Mouse (Mus musculus): ENCODE results near the gene Set. TPM values are rescaled to one million over a fixed set of nuclear protein-coding genes. Genes with fewer than 3 reads are reported as not detected.

Set gene
- polyA plus RNA-seq, 1 experiment, result 159 TPM

DNA sequence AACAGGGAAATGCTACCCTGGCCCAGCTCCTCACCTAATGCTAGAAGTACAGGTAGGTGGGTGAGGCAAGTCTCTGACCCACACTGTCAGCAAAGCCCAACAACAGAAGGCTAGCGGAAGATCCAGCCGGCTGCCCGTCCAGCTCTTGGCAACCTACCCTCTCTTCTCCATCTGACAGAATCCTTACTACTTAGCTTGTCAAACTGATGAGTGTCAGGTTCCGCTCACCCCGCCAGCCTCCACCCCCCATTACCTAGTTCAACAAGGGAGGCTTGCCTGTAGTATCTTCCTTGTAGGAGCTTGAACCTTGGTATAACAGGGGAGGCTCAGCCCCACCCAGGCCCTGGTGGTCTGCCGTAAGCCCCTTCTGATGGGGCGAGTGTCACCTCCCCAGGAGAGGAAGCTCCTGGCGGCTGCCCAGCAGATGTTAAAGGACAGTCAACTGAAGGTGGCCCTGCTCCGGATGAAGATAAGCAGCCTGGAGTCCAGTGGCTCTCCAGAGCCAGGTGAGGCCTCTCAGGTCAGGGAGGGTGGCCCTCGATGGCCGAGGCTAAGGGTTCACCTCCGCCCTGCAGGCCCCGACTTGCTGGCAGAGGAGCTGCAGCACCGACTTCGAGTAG is 23.1 kb downstream of the Set start:
- WGBS, result 59% methylated on average over 15 of the region's 15 CpGs
- no peak for DNase-seq
- no peaks in the 10 kb centered on the region for H3K27me3 ChIP-seq (ENCODE audit: control insufficient read depth, insufficient read depth, low read length)
- TF ChIP-seq CTCF (IDR thresholded peaks at IDR 0.05; ENCODE audit: borderline replicate concordance, insufficient read depth, low read depth, low read length) (no peak), POLR2A (IDR thresholded peaks at IDR 0.05; ENCODE audit: borderline replicate concordance, insufficient read depth, low read length) (no peak)
- H3K4me3 ChIP-seq (replicated peaks; ENCODE audit: insufficient read depth, low read depth, low read length), result no peak overlapping the region
- no peak overlapping the region for H3K27ac ChIP-seq (ENCODE audit: insufficient read depth, low read length)
- peaks cover 10% of the 10 kb centered on the region for H3K4me1 ChIP-seq (ENCODE audit: control insufficient read depth, insufficient read depth, low read length)

DNA sequence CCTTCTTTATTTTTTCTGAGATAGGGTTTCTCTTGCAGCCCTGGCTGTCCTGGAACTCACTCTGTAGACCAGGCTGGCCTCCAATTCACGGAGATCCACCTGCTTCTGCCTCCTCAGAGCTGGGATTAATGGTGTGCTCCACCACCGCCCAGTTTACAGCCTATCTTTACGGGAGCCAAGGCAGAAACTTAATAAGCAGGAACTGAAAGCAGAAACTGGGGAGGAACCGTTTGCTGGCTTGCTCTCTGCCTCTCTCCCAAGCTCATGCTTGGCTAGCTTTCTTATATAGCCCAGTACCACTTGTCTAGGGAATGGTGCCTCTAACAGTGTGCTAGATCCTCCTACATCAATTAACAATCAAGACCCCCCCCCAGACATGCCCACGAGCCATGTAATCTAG is 26.9 kb downstream of the Set start:
- TF ChIP-seq POLR2A (IDR thresholded peaks at IDR 0.05; ENCODE audit: borderline replicate concordance, insufficient read depth, low read length), result no peak
- no peak for TF ChIP-seq CTCF (IDR thresholded peaks at IDR 0.05; ENCODE audit: borderline replicate concordance, insufficient read depth, low read depth, low read length)
- WGBS, result 67% methylated on average over 5 of the region's 5 CpGs
- no peak for DNase-seq

DNA sequence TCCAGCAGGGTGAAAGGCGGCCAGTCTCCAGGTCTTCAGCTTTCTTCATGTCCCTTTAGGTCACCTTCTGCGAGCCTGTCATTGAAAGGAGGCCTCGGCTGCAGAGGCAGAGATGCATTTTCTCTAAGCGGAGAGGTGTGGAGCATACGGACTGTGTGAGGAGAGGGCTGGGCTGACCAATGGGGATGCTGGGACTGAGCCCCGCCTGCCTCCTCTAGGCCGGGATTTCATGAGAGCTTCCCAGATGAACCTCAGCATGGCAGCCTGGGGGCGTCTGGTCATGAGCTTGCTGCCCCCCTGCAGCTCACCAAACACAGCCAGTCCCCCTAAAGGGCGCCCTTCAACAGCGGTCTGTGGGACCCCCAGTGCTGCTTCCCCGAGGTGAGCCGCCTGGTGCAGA is 27.5 kb downstream of the Set start:
- H3K27ac ChIP-seq (ENCODE audit: insufficient read depth, low read length), result no peak overlapping the region
- TF ChIP-seq POLR2A (IDR thresholded peaks at IDR 0.05; ENCODE audit: borderline replicate concordance, insufficient read depth, low read length) (no peak), CTCF (IDR thresholded peaks at IDR 0.05; ENCODE audit: borderline replicate concordance, insufficient read depth, low read depth, low read length) (no peak)
- DNase-seq, result no peak
- H3K27me3 ChIP-seq (ENCODE audit: control insufficient read depth, insufficient read depth, low read length), result no peaks in the 10 kb centered on the region
- peaks cover 8% of the 10 kb centered on the region for H3K4me1 ChIP-seq (ENCODE audit: control insufficient read depth, insufficient read depth, low read length)
- 20% methylated on average over 12 of the region's 12 CpGs for WGBS
- no peak overlapping the region for H3K4me3 ChIP-seq (replicated peaks; ENCODE audit: insufficient read depth, low read depth, low read length)

More for the DNA sequence above, 26.9 kb downstream of the Set start:
- Histone ChIP-seq H3K27ac (ENCODE audit: insufficient read depth, low read length) (no peak overlapping the region), H3K4me1 (ENCODE audit: control insufficient read depth, insufficient read depth, low read length) (peaks cover 8% of the 10 kb centered on the region), H3K4me3 (replicated peaks; ENCODE audit: insufficient read depth, low read depth, low read length) (no peak overlapping the region), H3K27me3 (ENCODE audit: control insufficient read depth, insufficient read depth, low read length) (no peaks in the 10 kb centered on the region)

DNA sequence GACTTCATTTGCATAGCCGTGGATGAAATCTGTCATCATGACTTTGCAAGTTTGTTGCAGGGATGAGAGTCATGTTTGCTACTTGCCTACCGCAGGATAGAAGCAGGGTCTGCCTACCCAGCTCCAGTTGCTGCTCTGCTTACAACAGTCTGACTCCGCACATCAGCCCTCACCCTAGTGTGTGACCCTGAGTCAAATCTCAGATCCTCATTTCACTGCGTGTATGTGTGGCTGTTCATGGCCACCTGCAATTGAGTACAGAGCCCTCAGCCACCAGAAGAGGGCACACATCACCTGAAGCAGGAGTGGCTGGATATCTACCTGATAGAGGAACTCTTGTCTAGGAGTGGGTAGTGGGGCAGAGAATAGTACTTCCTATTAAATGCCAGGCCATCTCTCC is 30.1 kb downstream of the Set start:
- H3K4me1 ChIP-seq (ENCODE audit: control insufficient read depth, insufficient read depth, low read length), result peaks cover 7% of the 10 kb centered on the region

GRCm38 (mm10) chr2:30091521-30091920 is 34.3 kb downstream of the Set start:
- WGBS, result 96% methylated on average over 12 of the region's 12 CpGs

More for the DNA sequence above, 30.1 kb downstream of the Set start:
- WGBS, result 86% methylated on average over 4 of the region's 4 CpGs
- TF ChIP-seq CTCF (IDR thresholded peaks at IDR 0.05; ENCODE audit: borderline replicate concordance, insufficient read depth, low read depth, low read length) (no peak), POLR2A (IDR thresholded peaks at IDR 0.05; ENCODE audit: borderline replicate concordance, insufficient read depth, low read length) (no peak)
- Histone ChIP-seq H3K27ac (ENCODE audit: insufficient read depth, low read length) (no peak overlapping the region), H3K4me3 (replicated peaks; ENCODE audit: insufficient read depth, low read depth, low read length) (no peak overlapping the region), H3K27me3 (ENCODE audit: control insufficient read depth, insufficient read depth, low read length) (no peaks in the 10 kb centered on the region)
- no peak for DNase-seq

DNA sequence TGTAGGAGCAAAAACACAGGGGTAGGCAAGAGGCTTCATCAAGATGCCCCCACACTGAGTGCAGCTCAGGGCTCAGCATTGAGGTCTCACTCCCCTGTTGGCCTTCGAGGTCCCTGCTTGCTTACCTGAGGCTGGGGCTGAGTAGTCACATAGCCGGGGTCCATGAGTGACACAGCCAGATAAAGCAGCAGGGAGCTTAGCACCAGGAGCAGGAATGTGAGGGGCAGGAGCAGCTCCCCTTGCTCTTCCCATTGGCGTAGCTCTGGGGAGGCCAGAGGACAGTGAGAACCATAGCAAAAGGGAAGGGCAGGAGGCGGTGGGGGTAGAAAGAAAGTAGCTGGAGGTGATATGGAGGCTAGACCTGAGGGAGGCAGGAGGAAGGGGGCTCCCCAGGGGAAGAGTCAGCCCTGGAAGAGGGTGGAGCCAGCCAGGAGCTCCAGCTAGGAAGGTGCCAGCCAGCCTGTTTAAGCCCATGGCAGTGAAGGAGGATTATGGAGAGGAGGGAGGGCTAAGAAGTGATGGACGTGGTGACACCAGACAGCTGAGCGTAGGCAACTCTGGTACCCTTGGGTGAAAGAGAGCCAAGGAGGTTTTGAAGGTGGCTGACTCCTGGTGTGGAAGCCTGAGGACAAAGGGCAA is 35.2 kb downstream of the Set start:
- H3K4me3 ChIP-seq (replicated peaks; ENCODE audit: insufficient read depth, low read depth, low read length), result no peak overlapping the region
- DNase-seq, result no peak
- H3K4me1 ChIP-seq (ENCODE audit: control insufficient read depth, insufficient read depth, low read length), result no peaks in the 10 kb centered on the region; the same call in 1 of the 2 replicates
- whole genome bisulfite sequencing, result 72% methylated on average over 6 of the region's 6 CpGs
- H3K27me3 ChIP-seq (ENCODE audit: control insufficient read depth, insufficient read depth, low read length), result no peaks in the 10 kb centered on the region
- H3K27ac ChIP-seq (ENCODE audit: insufficient read depth, low read length), result no peak overlapping the region
- TF ChIP-seq CTCF (IDR thresholded peaks at IDR 0.05; ENCODE audit: borderline replicate concordance, insufficient read depth, low read depth, low read length) (no peak), POLR2A (IDR thresholded peaks at IDR 0.05; ENCODE audit: borderline replicate concordance, insufficient read depth, low read length) (no peak)

More at GRCm38 (mm10) chr2:30091521-30091920, 34.3 kb downstream of the Set start:
- TF ChIP-seq POLR2A (IDR thresholded peaks at IDR 0.05; ENCODE audit: borderline replicate concordance, insufficient read depth, low read length) (no peak), CTCF (IDR thresholded peaks at IDR 0.05; ENCODE audit: borderline replicate concordance, insufficient read depth, low read depth, low read length) (no peak)
- no peak overlapping the region for H3K4me3 ChIP-seq (replicated peaks; ENCODE audit: insufficient read depth, low read depth, low read length)
- no peak for DNase-seq
- no peak overlapping the region for H3K27ac ChIP-seq (ENCODE audit: insufficient read depth, low read length)
- H3K27me3 ChIP-seq (ENCODE audit: control insufficient read depth, insufficient read depth, low read length), result no peaks in the 10 kb centered on the region
- no peaks in the 10 kb centered on the region; the same call in 1 of the 2 replicates for H3K4me1 ChIP-seq (ENCODE audit: control insufficient read depth, insufficient read depth, low read length)

- peak; percentile 32; the same call in 1 of the 2 replicates for TF ChIP-seq POLR2A (IDR thresholded peaks at IDR 0.05; ENCODE audit: borderline replicate concordance, insufficient read depth, low read length)
- TF ChIP-seq CTCF (IDR thresholded peaks at IDR 0.05; ENCODE audit: borderline replicate concordance, insufficient read depth, low read depth, low read length), result no peak
- H3K4me3 ChIP-seq (replicated peaks; ENCODE audit: insufficient read depth, low read depth, low read length), result peak within 1 kb of the TSS; percentile 60
- peak; percentile 91 to 96 for DNase-seq
- H3K4me1 ChIP-seq (ENCODE audit: control insufficient read depth, insufficient read depth, low read length), result no peaks in the 10 kb centered on the region; the same call in 1 of the 2 replicates
- no peak within 1 kb of the TSS for H3K27ac ChIP-seq (ENCODE audit: insufficient read depth, low read length)
- no peaks in the 10 kb centered on the region for H3K27me3 ChIP-seq (ENCODE audit: control insufficient read depth, insufficient read depth, low read length)
- WGBS, result under 1% methylated on average over 50 of the region's 51 CpGs
These were observed 36.5 kb downstream of the Set start, which contains the start of gene Zdhhc12 for GRCm38 (mm10) chr2:30093471-30094207. Zdhhc12 (minus strand) TSS chr2:30093648.
